Mouse (Mus musculus): ENCODE results near the gene H2-Ab1.

Gene H2-Ab1

DNA sequence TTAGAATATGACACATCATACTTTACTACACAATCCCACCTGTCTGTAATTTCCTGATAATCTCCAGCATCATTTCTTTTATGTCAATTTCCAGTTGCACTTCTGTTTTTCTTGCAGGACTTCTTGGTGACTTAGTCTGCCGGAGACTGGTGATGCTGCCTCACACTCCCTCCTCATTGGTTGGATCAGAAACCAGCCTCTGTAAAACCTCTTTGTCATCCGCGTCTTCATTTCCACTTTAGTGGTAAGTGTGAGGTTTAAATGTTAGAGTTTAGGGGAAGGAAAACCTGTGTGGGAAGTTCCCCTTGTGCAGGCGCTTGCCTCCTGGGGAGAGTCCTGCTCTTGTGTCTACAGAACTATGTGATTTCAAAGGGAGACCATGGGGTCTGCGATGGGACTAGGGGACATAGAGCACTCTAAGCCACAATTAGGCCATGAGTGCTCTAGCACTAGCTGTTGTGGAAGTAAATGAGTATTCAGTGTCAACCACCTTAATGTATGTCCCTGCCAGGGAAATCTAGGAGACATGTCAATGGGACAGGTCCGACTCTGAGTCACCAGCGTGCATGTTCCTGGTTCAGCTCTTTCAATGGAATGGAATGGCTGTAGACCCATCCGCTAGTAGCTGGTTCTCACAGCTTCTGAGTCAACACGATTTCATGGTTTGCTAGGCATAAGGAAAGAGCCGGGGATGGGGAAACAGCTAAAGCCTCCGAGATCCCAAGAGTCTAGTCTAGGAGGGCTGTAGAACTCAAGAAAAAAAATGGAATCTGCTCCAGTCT lies at the start of gene H2-Ab1:
Gene H2-Ab1 (plus strand): TSS at position 96 of the 782 bp plus-strand sequence.
- in situ Hi-C loops (cut with MboI; ENCODE audit: low pct_unique_long_range_greater_than_20kb in 1 of 2, low sequenced_read_pairs in 2 of 2, unreplicated experiment in 1 of 2) = no loop called here

DNA sequence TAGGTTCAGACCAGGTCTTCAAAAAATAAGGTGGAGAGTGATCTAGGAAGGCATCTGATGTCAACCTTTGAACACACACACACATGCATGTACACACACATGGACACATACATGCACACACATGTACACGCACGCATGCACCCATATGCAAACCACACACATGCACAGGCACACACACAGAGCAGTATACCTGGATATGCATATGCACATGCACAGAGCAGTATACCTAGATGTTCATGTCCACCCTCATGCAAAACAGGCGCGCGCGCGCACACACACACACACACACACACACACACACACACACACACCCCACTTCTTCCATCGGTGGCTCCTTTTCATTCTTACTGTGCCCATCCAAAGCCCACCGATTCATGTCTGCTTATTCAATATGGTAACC lies 49.6 kb upstream of the H2-Ab1 start:
- in situ Hi-C loops (cut with MboI; ENCODE audit: low pct_unique_long_range_greater_than_20kb in 1 of 2, low sequenced_read_pairs in 2 of 2, unreplicated experiment in 1 of 2) = loop anchor here in 1 of 2 experiments (25.0 kb wide), 1 partner anchor 579 kb away; no protein-coding TSS in a partner anchor

DNA sequence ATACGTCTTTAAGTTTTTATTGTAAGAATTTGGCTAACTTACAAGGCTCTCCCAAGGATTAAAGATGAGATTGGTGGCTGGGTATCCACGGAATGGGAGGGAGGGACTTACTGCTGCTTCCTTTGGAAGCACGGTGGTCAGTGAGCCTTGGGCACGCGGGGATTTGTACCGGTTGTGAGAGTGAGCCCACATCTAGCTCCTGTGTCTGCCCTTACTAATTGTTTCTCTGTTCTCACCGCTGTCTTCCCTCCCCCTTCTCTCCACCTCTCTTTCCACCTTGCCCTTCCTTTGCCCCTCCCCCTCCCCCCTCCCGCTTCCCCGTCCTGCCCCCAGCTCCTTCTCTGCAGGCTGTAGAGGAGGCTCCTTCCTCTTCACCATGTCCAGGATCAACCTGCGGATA lies 49.1 kb upstream of the H2-Ab1 start:
- in situ Hi-C loops (cut with MboI; ENCODE audit: low pct_unique_long_range_greater_than_20kb in 1 of 2, low sequenced_read_pairs in 2 of 2, unreplicated experiment in 1 of 2) = loop anchor here in 1 of 2 experiments (25.0 kb wide), 1 partner anchor 579 kb away; no protein-coding TSS in a partner anchor

DNA sequence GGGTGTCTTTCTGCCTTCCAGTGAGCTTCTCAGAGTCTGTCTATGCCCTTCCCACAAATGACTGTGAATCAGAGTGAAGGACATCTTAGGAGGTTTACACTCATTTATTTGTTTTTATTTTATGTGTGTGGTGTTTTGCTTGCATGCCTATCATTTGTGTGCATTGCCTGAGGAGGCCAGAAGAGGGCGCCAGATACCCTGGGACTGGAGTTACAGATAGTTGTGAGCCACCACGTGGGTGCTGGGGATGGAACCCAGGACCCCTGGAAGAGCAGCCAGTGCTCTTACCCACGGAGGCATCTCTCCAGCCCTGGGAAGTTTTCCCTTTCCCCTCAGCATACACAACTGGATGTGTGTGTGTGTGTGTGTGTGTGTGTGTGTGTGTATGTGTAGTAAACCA lies 47.8 kb upstream of the H2-Ab1 start:
- in situ Hi-C loops (cut with MboI; ENCODE audit: low pct_unique_long_range_greater_than_20kb in 1 of 2, low sequenced_read_pairs in 2 of 2, unreplicated experiment in 1 of 2) = loop anchor here in 1 of 2 experiments (5.0 to 25.0 kb wide), 2 partner anchors 38 to 578 kb away; no protein-coding TSS in a partner anchor

DNA sequence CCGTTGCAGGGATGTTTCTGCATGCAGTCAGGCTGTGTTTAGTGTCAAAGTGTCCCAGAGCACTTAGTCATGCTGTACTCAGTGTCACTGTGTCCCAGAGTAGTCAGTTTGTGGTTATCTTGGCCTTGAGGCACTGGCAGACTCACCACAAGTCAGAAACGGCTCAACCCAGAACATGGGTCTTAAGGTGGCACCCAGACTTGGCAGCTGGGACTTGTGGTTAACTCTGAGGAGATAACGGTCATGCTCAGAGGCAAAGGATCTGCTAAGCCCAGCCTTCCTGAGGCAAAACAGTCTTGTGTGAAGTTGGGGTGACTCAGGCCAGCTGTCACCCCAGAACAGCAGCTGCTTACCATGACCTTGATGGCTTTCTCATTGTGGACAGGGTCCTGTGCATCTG lies 46.9 kb upstream of the H2-Ab1 start:
- in situ Hi-C loops (cut with MboI; ENCODE audit: low pct_unique_long_range_greater_than_20kb in 1 of 2, low sequenced_read_pairs in 2 of 2, unreplicated experiment in 1 of 2) = loop anchor here in 1 of 2 experiments (5.0 to 25.0 kb wide), 2 partner anchors 37 to 577 kb away; no protein-coding TSS in a partner anchor

DNA sequence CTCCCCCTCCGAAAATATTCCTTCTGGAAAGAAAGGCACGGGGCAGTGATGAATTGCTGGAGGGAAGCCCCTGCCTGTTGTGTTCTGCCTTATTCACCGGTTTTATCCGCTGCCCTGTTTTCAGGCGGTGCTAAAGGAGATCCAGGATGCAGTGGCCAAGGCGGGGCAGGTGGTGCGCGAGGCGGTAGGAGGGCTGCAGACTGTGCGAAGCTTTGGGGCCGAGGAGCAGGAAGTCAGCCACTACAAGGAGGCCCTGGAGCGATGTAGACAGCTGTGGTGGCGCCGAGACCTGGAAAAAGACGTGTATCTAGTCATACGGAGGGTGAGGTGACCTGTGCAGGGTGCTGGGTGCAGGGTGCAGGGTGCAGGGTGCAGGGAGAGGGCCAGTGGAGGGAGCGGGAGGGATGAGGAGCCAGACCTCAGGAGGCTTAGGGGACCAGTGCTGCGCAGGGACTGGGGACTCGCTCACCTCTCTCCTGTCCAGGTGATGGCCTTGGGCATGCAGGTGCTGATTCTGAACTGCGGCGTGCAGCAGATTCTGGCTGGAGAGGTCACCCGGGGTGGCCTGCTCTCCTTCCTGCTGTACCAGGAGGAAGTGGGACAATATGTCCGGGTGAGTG lies 45.6 kb upstream of the H2-Ab1 start:
- in situ Hi-C loops (cut with MboI; ENCODE audit: low pct_unique_long_range_greater_than_20kb in 1 of 2, low sequenced_read_pairs in 2 of 2, unreplicated experiment in 1 of 2) = loop anchor here in 1 of 2 experiments (5.0 to 25.0 kb wide), 2 partner anchors 35 to 575 kb away; no protein-coding TSS in a partner anchor

DNA sequence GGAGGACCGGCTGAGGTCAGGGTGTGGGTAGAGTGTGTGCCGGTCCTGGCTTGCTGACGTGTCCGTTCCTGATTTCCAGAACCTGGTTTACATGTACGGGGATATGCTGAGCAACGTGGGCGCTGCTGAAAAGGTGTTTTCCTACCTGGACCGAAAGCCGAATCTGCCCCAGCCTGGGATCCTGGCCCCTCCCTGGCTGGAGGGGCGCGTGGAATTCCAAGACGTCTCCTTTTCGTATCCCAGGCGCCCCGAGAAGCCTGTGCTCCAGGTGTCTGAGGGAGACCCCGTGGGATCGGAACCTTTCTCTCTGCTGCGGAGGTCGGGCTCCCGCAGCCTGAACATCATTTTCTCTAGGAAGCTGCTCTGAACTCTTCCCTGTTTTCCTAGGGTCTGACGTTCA lies 43.6 kb upstream of the H2-Ab1 start:
- in situ Hi-C loops (cut with MboI; ENCODE audit: low pct_unique_long_range_greater_than_20kb in 1 of 2, low sequenced_read_pairs in 2 of 2, unreplicated experiment in 1 of 2) = loop anchor here in 1 of 2 experiments (5.0 to 25.0 kb wide), 2 partner anchors 33 to 573 kb away; no protein-coding TSS in a partner anchor

DNA sequence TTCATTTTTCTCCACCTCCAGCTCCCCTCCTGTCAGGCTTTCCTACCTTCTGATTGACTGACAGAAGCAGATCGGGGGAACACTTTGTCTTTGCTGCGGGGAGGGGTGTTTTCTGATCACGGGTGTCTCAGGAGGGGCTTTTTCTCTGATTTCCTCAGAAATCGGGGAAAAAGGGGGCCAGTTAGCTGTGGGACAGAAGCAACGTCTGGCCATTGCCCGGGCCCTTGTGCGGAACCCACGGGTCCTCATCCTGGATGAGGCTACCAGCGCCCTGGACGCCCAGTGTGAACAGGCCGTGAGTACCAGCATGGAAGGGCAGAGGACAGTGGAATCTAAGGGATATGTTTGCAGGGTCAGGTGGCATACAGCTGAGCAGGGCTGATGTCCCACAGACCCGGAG lies 42.3 kb upstream of the H2-Ab1 start:
- in situ Hi-C loops (cut with MboI; ENCODE audit: low pct_unique_long_range_greater_than_20kb in 1 of 2, low sequenced_read_pairs in 2 of 2, unreplicated experiment in 1 of 2) = loop anchor here in 1 of 2 experiments (25.0 kb wide), 1 partner anchor 572 kb away; no protein-coding TSS in a partner anchor

DNA sequence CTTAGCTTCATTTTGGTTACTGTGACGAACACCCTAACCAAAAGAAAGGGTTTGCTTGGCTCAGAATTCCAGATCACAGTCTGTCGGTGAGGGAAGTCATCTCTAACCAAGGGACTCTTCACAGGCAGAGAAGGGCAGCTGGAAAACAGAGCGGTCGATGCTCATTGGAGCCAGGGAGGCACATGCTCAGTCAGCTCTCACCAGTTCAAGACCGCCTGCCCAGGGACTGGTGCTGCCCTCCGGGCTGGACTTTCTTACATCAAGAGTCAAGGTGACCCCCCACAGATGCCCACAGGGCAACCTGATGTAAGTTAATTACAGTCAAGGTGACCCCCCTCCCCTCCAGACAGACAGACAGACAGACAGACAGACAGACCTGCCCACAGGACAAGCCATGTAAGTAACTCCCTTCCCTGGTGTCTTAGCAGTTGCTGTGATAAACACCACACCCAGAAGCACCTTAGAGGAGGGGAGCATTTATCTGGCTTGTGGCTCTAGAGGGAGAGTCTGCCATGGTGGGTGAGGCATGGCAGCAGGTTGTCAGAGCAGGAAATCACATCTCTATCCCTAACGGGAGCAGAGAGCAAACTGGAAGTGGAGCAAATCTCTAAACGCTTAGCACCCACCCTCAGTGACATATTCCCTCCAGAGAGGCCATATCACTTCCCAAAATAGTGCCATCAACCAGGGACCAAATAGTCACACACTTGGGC lies 40.1 kb upstream of the H2-Ab1 start:
- in situ Hi-C loops (cut with MboI; ENCODE audit: low pct_unique_long_range_greater_than_20kb in 1 of 2, low sequenced_read_pairs in 2 of 2, unreplicated experiment in 1 of 2) = loop anchor here in 1 of 2 experiments (25.0 kb wide), 1 partner anchor 570 kb away; no protein-coding TSS in a partner anchor

DNA sequence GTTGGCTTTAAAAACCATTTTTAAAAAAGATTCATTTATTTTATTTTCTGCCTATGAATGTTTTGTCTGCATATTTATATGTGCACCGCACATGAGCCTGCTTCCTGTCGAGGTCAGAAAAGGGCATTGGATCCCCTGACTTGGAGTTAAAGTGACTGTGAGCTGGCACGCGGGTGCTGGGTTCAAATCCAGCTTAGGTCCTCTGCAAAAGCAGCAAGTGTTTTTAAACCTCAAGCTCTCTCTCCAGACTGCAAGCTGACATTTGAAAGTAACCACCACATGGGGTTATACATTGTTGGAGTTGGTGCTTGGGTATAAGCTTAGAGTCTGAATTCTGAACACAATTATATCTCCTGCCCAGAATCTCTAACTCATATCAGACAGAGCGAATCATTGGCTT lies 39.5 kb upstream of the H2-Ab1 start:
- in situ Hi-C loops (cut with MboI; ENCODE audit: low pct_unique_long_range_greater_than_20kb in 1 of 2, low sequenced_read_pairs in 2 of 2, unreplicated experiment in 1 of 2) = loop anchor here in 1 of 2 experiments (25.0 kb wide), 1 partner anchor 569 kb away; no protein-coding TSS in a partner anchor

DNA sequence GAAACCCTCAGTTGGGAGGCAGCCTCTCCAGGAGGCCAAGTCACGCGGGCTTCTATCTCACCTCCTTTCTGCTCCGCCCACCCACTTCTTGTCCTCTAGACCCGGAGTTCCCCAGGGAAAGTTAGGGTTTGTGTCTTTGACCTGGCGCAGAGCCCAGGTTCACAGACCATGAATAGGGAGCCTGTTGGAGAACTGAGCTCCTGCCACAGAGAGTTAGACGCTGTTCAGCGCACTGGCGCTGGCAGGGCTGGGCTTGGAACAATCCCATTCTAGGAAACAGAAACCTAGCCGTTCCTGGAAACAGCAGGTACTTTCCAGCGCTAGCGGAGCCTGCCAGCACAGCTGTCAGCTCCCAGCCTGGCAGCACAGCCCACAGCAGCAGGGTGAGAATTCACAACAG lies 38.8 kb upstream of the H2-Ab1 start:
- in situ Hi-C loops (cut with MboI; ENCODE audit: low pct_unique_long_range_greater_than_20kb in 1 of 2, low sequenced_read_pairs in 2 of 2, unreplicated experiment in 1 of 2) = loop anchor here in 1 of 2 experiments (25.0 kb wide), 1 partner anchor 569 kb away; no protein-coding TSS in a partner anchor

DNA sequence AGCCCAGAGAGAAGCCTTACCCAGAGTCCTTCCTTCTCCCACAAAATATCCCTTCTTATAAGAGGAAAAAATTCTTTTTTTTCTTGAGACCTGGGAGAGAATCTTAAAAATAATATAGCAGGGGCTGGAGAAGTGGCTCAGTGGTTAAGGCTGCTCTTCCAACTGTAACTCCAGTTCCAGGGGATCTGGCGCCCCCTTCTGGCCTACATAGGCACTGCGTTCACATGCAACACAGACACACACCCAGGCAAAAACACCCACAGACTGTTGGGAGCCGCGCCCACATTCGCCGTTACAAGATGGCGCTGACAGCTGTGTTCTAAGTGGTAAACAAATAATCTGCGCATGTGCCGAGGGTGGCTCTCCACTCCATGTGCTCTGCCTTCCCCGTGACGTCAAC lies 38.4 kb upstream of the H2-Ab1 start:
- in situ Hi-C loops (cut with MboI; ENCODE audit: low pct_unique_long_range_greater_than_20kb in 1 of 2, low sequenced_read_pairs in 2 of 2, unreplicated experiment in 1 of 2) = loop anchor here in 1 of 2 experiments (25.0 kb wide), 1 partner anchor 568 kb away; no protein-coding TSS in a partner anchor

DNA sequence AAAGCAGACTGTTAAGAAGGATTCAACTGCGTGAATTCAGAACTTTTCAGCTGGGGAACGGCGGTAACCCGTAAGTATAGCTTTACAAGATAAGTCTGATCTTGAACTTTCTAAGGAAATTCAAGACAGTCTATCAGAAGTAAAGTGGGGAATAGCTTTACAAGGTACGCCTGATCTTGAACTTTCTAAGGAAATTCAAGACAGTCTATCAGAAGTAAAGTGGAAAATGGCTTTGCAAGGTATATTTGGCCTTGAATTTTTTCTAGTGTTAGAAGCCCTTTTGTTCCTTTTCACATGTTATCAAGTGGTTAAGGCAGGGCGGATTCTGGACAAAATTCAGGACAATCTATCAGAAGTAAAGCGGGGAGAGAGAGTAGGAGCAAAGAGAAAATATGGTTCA lies 37.7 kb upstream of the H2-Ab1 start:
- in situ Hi-C loops (cut with MboI; ENCODE audit: low pct_unique_long_range_greater_than_20kb in 1 of 2, low sequenced_read_pairs in 2 of 2, unreplicated experiment in 1 of 2) = loop anchor here in 1 of 2 experiments (25.0 kb wide), 1 partner anchor 568 kb away; no protein-coding TSS in a partner anchor

DNA sequence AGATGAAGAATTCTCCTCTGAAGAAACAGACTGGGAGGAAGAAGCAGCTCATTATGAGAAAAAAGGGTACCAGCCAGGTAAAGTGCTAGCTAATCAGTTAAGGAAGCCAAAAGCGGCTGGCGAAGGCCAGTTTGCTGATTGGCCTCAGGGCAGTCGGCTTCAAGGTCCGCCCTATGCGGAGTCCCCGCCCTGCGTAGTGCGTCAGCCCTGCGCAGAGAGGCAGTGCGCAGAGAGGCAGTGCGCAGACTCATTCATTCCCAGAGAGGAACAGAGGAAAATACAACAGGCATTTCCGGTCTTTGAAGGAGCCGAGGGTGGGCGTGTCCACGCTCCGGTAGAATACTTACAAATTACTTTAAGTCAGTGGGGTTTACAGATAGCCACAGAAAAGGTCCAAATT lies 37.1 kb upstream of the H2-Ab1 start:
- in situ Hi-C loops (cut with MboI; ENCODE audit: low pct_unique_long_range_greater_than_20kb in 1 of 2, low sequenced_read_pairs in 2 of 2, unreplicated experiment in 1 of 2) = loop anchor here in 1 of 2 experiments (25.0 kb wide), 1 partner anchor 567 kb away; no protein-coding TSS in a partner anchor

DNA sequence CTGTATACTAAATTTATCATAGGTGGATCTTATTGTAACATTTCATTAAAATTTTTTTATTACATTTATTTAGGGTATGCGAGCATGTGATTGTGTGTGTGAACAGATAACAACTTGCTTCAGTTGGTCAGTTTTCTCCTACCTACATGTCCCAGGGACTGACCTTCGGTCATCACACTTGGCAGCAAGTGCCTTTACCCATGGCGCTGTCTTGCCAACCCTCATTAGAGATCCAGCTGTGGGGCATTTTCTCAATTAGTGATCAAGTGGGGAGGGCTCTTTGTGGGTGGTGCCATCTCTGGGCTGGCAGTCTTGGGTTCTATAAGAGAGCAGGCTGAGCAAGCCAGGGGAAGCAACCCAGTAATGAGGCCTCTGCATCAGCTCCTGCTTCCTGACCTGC lies 32.7 kb upstream of the H2-Ab1 start:
- in situ Hi-C loops (cut with MboI; ENCODE audit: low pct_unique_long_range_greater_than_20kb in 1 of 2, low sequenced_read_pairs in 2 of 2, unreplicated experiment in 1 of 2) = loop anchor here (25.0 kb wide), 1 partner anchor 562 kb away; no protein-coding TSS in a partner anchor

DNA sequence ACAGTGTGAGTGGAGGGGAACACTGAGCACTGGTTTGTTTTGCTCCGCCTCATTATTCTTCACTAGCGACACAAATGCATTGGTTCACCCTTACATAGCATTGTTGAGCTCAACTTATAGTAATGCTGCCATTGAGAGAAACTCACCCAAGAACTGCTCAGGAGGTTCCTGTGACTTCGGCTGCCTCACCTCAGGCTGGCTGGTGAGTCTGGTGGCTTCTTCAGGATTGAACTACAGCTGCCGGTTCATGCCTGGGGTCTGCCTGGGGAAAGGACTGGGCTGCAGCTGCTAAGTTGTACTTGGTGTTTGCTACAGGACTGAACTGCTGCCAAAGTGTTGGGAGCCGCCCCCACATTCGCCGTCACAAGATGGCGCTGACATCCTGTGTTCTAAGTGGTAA lies 32.1 kb upstream of the H2-Ab1 start:
- in situ Hi-C loops (cut with MboI; ENCODE audit: low pct_unique_long_range_greater_than_20kb in 1 of 2, low sequenced_read_pairs in 2 of 2, unreplicated experiment in 1 of 2) = loop anchor here in 1 of 2 experiments (25.0 kb wide), 1 partner anchor 562 kb away; no protein-coding TSS in a partner anchor

DNA sequence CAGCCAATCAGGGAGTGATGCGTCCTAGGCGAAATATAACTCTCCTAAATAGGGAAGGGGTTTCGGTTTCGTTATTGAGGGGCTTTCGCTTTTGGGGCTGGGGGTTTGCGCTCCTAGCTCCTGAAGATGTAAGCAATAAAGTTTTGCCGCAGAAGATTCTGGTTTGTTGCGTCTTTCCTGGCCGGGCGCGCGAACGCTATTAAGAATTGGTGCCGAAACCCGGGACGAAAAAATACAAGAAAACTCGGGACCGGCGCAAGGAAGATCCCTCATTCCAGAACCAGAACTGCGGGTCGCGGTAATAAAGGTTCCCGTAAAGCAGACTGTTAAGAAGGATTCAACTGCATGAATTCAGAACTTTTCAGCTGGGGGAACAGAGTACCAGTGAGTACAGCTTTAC lies 31.6 kb upstream of the H2-Ab1 start:
- in situ Hi-C loops (cut with MboI; ENCODE audit: low pct_unique_long_range_greater_than_20kb in 1 of 2, low sequenced_read_pairs in 2 of 2, unreplicated experiment in 1 of 2) = loop anchor here in 1 of 2 experiments (25.0 kb wide), 1 partner anchor 561 kb away; no protein-coding TSS in a partner anchor

DNA sequence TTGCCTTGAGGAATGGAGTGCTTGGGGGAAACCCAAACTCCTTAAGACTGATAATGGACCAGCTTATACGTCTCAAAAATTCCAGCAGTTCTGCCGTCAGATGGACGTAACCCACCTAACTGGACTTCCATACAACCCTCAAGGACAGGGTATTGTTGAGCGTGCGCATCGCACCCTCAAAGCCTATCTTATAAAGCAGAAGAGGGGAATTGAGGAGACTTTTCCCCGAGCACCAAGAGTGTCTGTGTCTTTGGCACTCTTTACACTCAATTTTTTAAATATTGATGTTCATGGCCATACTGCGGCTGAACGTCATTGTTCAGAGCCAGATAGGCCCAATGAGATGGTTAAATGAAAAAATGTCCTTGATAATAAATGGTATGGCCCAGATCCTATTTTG lies 26.5 kb upstream of the H2-Ab1 start:
- in situ Hi-C loops (cut with MboI; ENCODE audit: low pct_unique_long_range_greater_than_20kb in 1 of 2, low sequenced_read_pairs in 2 of 2, unreplicated experiment in 1 of 2) = loop anchor here in 1 of 2 experiments (25.0 kb wide), 1 partner anchor 556 kb away; no protein-coding TSS in a partner anchor
